Comparison of ENCODE assay signal across 9 mouse cellular contexts in genomic region chr13:110382447-110382901, GRCm38 (mm10). TPM values are rescaled to one million over a fixed set of nuclear protein-coding genes. Genes with fewer than 3 reads are reported as not detected.
A peak's percentile ranks its signal among the peaks of the same experiment; 100 is the strongest.
DNase-seq lines count a peak whose midpoint lies in the region; ATAC-seq and TF ChIP-seq lines count a peak whose summit lies in the region.
"Had no signal": no experiment of that assay in that cellular context is flagged by ENCODE, and none has a peak within 500 bp of the region (broad histone marks: within the 10 kb centered on the region; RNA-seq: fewer than 3 reads in every experiment).

No protein-coding gene starts in this region.

- H3K9ac ChIP-seq in neural tube, embryonic 11.5 days (ENCODE audit: low read length), result no peak overlapping the region
- H3K9ac ChIP-seq: lung, embryonic 15.5 days had no signal

- H3K27me3 ChIP-seq in spleen, adult 2 months (ENCODE audit: control insufficient read depth, insufficient read depth, low read length), result peaks cover 1% of the 10 kb centered on the region; the same call in 1 of the 2 replicates
- H3K27me3 ChIP-seq in forebrain, embryonic 10.5 days (ENCODE audit: poor library complexity, severe bottlenecking), result no peaks in the 10 kb centered on the region
- H3K27me3 ChIP-seq in neural tube, embryonic 11.5 days (ENCODE audit: control insufficient read depth, insufficient read depth, low read length), result no peaks in the 10 kb centered on the region
- H3K27me3 ChIP-seq: lung, embryonic 15.5 days had no signal

- no peak overlapping the region for H3K27ac ChIP-seq in spleen, adult 2 months (ENCODE audit: insufficient read depth, low read length)
- no peak overlapping the region for H3K27ac ChIP-seq in forebrain, embryonic 10.5 days
- H3K27ac ChIP-seq in neural tube, embryonic 11.5 days (ENCODE audit: low read depth, low read length), result no peak overlapping the region
- H3K27ac ChIP-seq: lung, embryonic 15.5 days had no signal

- H3K4me2 ChIP-seq in neural tube, embryonic 11.5 days (ENCODE audit: low read depth), result no peak overlapping the region
- H3K4me2 ChIP-seq: lung, embryonic 15.5 days had no signal

- H3K4me1 ChIP-seq in spleen, adult 2 months (ENCODE audit: control insufficient read depth, insufficient read depth, insufficient read length), result no peaks in the 10 kb centered on the region
- H3K4me1 ChIP-seq in forebrain, embryonic 10.5 days, result no peaks in the 10 kb centered on the region
- H3K4me1 ChIP-seq in neural tube, embryonic 11.5 days (ENCODE audit: control insufficient read depth, insufficient read depth, low read length), result no peaks in the 10 kb centered on the region
- H3K4me1 ChIP-seq: lung, embryonic 15.5 days had no signal

- DNase-seq in adrenal gland, postnatal 14 days, result peak; percentile 39
- no peak for DNase-seq in adrenal gland, adult 8-10 months
- no peak for DNase-seq in spleen, adult 2 months (ENCODE audit: low read depth in 1 of 2, low spot score in 2 of 2)
- no peak for DNase-seq in spleen, adult 12 weeks (ENCODE audit: low spot score)
- DNase-seq in forebrain, embryonic 10.5 days (ENCODE audit: extremely low spot score, low spot score), result peak; percentile 55
- peak; percentile 43 to 45 for DNase-seq in kidney, postnatal 4 days
- DNase-seq in neural tube, embryonic 11.5 days (ENCODE audit: low spot score), result peak; percentile 64
- no peak for DNase-seq in gastrocnemius, adult 18-20 months (ENCODE audit: low spot score)

- peak; percentile 40; the same call in 1 of the 2 replicates for TF ChIP-seq CTCF in spleen, adult 2 months (IDR thresholded peaks at IDR 0.05; ENCODE audit: extremely low read depth, insufficient read depth, insufficient read length, insufficient replicate concordance)

- no peak for TF ChIP-seq POLR2A in spleen, adult 2 months (IDR thresholded peaks at IDR 0.05; ENCODE audit: low read depth, low read length)

- H3K4me3 ChIP-seq in spleen, adult 2 months (ENCODE audit: extremely low read depth, insufficient read depth, insufficient read length), result no peak overlapping the region
- H3K4me3 ChIP-seq in forebrain, embryonic 10.5 days, result no peak overlapping the region
- H3K4me3 ChIP-seq in neural tube, embryonic 11.5 days (ENCODE audit: low read depth, low read length), result no peak overlapping the region
- H3K4me3 ChIP-seq: lung, embryonic 15.5 days had no signal

- H3K36me3 ChIP-seq in spleen, adult 2 months (ENCODE audit: control insufficient read depth, insufficient read depth, low read length), result no peaks in the 10 kb centered on the region
- no peaks in the 10 kb centered on the region for H3K36me3 ChIP-seq in forebrain, embryonic 10.5 days (replicated peaks)
- no peaks in the 10 kb centered on the region for H3K36me3 ChIP-seq in neural tube, embryonic 11.5 days (ENCODE audit: control insufficient read depth, insufficient read depth, low read length)
- H3K36me3 ChIP-seq: lung, embryonic 15.5 days had no signal

- ATAC-seq in neural tube, embryonic 11.5 days (ENCODE audit: insufficient read depth, low FRiP score, low TSS enrichment), result peak; percentile 56; the same call in 1 of the 2 replicates

- WGBS in spleen, adult 2 months, result 21% methylated on average over 5 of the region's 5 CpGs
- WGBS in forebrain, embryonic 10.5 days, result 21% methylated on average over 5 of the region's 5 CpGs
- 24% methylated on average over 5 of the region's 5 CpGs for WGBS in neural tube, embryonic 11.5 days

- H3K9me3 ChIP-seq in forebrain, embryonic 10.5 days, result no peaks in the 10 kb centered on the region
- no peaks in the 10 kb centered on the region for H3K9me3 ChIP-seq in neural tube, embryonic 11.5 days (ENCODE audit: control insufficient read depth, low read length)
- H3K9me3 ChIP-seq: lung, embryonic 15.5 days had no signal

RNA-seq across cellular contexts. Expression of gene Plk2, which starts 12.4 kb away (rescaled TPM):
- 30.9 and 37.3 TPM in 2 replicates for total RNA-seq in adrenal gland, postnatal 14 days (2021)
- 10 to 100 TPM; 14.9 to 52.2 (median 24.9) TPM for total RNA-seq in adrenal gland, adult 8-10 months (2022)
- 2.7 and 2.9 TPM in 2 replicates for polyA plus RNA-seq in spleen, adult 2 months (2012; rRNA removed)
- 44.6 and 45.7 TPM in 2 replicates for polyA plus RNA-seq in forebrain, embryonic 10.5 days (2016; fragmentation: Nextera tagmentation; extraction: Ambion mirVana)
- 98.2 and 102 TPM in 2 replicates for polyA plus RNA-seq in neural tube, embryonic 11.5 days (2014; fragmentation: Nextera tagmentation; extraction: Ambion mirVana)
- total RNA-seq in gastrocnemius, adult 18-20 months (2021), result 1 to 10 TPM; 2.4 to 6.0 TPM

RNA-seq across cellular contexts. Expression of gene Gapt, which starts 25.5 kb away (rescaled TPM):
- total RNA-seq in adrenal gland, postnatal 14 days (2021), result 0.23 and 0.26 TPM in 2 replicates
- under 1 TPM; 0.32 to 0.62 (median 0.35) TPM for total RNA-seq in adrenal gland, adult 8-10 months (2022)
- 3.4 and 3.7 TPM in 2 replicates for polyA plus RNA-seq in spleen, adult 2 months (2012; rRNA removed)
- 0.14 and 0.17 TPM in 2 replicates for polyA plus RNA-seq in forebrain, embryonic 10.5 days (2016; fragmentation: Nextera tagmentation; extraction: Ambion mirVana)
- polyA plus RNA-seq in neural tube, embryonic 11.5 days (2014; fragmentation: Nextera tagmentation; extraction: Ambion mirVana), result 0.15 TPM in 1 of 2 replicates, not detected in the other
- total RNA-seq in gastrocnemius, adult 18-20 months (2021), result under 1 TPM in 1 of 2 experiments, not detected in 1; 0.11 TPM

Comparison
In these comparisons a context has a peak if more than half of its experiments do, and no peak if none do; other contexts are left out.
1. DNase-seq: peak in adrenal gland, postnatal 14 days (single experiment), forebrain, embryonic 10.5 days (single experiment), kidney, postnatal 4 days (2 of 2) and neural tube, embryonic 11.5 days (single experiment); none in adrenal gland, adult 8-10 months (single experiment), spleen, adult 2 months (0 of 2), spleen, adult 12 weeks (single experiment) and gastrocnemius, adult 18-20 months (single experiment).